Mouse (Mus musculus) C2C12 (cell line): ENCODE data around the gene Zfp764. TPM values are rescaled to one million over a fixed set of nuclear protein-coding genes. Genes with fewer than 3 reads are reported as not detected.
A peak's percentile ranks its signal among the peaks of the same experiment; 100 is the strongest.
"Not testable (repeated sequence)": the region's sequence is repeated elsewhere in the genome, so short reads cannot be mapped to it uniquely, and the experiment has no call there.

Source experiments
- H3K27me3 ChIP-seq: one replicate; pipeline ENCODE4 v1.6.1; 2011; ENCODE audit not compliant: control insufficient read depth, insufficient read depth, insufficient read length
- H3K36me3 ChIP-seq: one replicate; pipeline ENCODE4 v1.6.1; 2011; ENCODE audit not compliant: control insufficient read depth, insufficient read depth
- H3K4me3 ChIP-seq: one replicate; pipeline ENCODE4 v1.5.1; 2011; ENCODE audit warnings: mild to moderate bottlenecking, control low read depth; ENCODE audit not compliant: poor library complexity, insufficient read depth, severe bottlenecking
- H3K79me2 ChIP-seq: one replicate; pipeline ENCODE4 v1.6.1; 2011; ENCODE audit not compliant: control insufficient read depth, insufficient read depth
- H3K79me3 ChIP-seq: one replicate; pipeline ENCODE4 v1.6.1; 2011; ENCODE audit warnings: low read depth, control low read depth
- H3ac ChIP-seq: one replicate; pipeline ENCODE3; 2011; ENCODE audit warnings: low read depth; ENCODE audit not compliant: control insufficient read depth, insufficient read length
- CEBPB ChIP-seq: IDR thresholded peaks from one replicate; pipeline ENCODE4 v1.6.1; 2011; ENCODE audit warnings: low read depth, mild to moderate bottlenecking, control low read depth, moderate library complexity
- CTCF ChIP-seq: IDR thresholded peaks from one replicate; pipeline ENCODE4 v1.5.1; 2011; ENCODE audit not compliant: control insufficient read depth, insufficient read depth, insufficient read length
- FOSL1 ChIP-seq: IDR thresholded peaks from one replicate; pipeline ENCODE4 v1.8.0; 2011; ENCODE audit warnings: mild to moderate bottlenecking, low read length; ENCODE audit not compliant: poor library complexity, insufficient read depth, severe bottlenecking
- MAX ChIP-seq: IDR thresholded peaks from one replicate; pipeline ENCODE4 v1.6.1; 2011; ENCODE audit warnings: mild to moderate bottlenecking, control low read depth
- MYOD1 ChIP-seq: IDR thresholded peaks from one replicate; pipeline ENCODE4 v1.6.1; 2011; ENCODE audit warnings: low read depth; ENCODE audit not compliant: control insufficient read depth, insufficient read length
- MYOG ChIP-seq: IDR thresholded peaks from one replicate; pipeline ENCODE4 v1.6.1; 2011; ENCODE audit not compliant: control insufficient read depth, insufficient read length; ENCODE audit errors: extremely low read depth
- USF1 ChIP-seq: IDR thresholded peaks from one replicate; pipeline ENCODE4 v1.6.1; 2011; ENCODE audit warnings: low read depth, mild to moderate bottlenecking, control low read depth, moderate library complexity
- polyA plus RNA-seq: library from polyadenylated mRNA; unstranded; fragments of >200 nt; fragmentation: generic; extraction: Trizol; gene quantifications from one replicate; pipeline ENCODE4 v1.2.1, GENCODE M21; 2012; ENCODE audit warnings: missing spikeins

The Zfp764 gene
- polyA plus RNA-seq, 1 experiment: 1.9 TPM

DNA sequence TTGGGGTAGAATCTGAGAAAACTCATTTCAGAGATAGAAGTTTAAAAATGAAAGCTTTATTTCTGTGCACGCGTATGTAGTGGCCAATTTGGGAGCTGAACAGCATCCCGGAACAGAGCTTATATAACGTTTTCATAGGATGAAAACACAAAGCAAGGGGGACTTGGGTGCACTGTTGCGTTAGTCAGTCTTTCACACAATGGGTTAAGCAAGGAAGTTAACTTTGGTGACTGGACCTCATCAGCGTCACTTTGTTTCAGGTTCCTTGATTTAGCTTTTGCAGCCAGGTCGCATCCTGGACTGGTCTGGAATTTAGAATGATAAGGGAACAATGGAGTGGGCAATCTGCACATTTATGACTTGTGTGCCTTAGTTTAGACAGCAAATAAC lies 12.7 kb downstream of the Zfp764 start:
- no peak for TF ChIP-seq MYOD1
- TF ChIP-seq FOSL1: no peak
- no peak for TF ChIP-seq MYOG
- no peak for TF ChIP-seq CTCF
- TF ChIP-seq USF1: no peak
- no peak for TF ChIP-seq CEBPB
- no peak for TF ChIP-seq MAX
- no peaks in the 10 kb centered on the region for H3K27me3 ChIP-seq
- H3K79me3 ChIP-seq: no peaks in the 10 kb centered on the region
- H3K79me2 ChIP-seq: no peaks in the 10 kb centered on the region
- peak overlapping the region; percentile 34 for H3K4me3 ChIP-seq
- H3K36me3 ChIP-seq: no peaks in the 10 kb centered on the region
- H3ac ChIP-seq: no peak overlapping the region

DNA sequence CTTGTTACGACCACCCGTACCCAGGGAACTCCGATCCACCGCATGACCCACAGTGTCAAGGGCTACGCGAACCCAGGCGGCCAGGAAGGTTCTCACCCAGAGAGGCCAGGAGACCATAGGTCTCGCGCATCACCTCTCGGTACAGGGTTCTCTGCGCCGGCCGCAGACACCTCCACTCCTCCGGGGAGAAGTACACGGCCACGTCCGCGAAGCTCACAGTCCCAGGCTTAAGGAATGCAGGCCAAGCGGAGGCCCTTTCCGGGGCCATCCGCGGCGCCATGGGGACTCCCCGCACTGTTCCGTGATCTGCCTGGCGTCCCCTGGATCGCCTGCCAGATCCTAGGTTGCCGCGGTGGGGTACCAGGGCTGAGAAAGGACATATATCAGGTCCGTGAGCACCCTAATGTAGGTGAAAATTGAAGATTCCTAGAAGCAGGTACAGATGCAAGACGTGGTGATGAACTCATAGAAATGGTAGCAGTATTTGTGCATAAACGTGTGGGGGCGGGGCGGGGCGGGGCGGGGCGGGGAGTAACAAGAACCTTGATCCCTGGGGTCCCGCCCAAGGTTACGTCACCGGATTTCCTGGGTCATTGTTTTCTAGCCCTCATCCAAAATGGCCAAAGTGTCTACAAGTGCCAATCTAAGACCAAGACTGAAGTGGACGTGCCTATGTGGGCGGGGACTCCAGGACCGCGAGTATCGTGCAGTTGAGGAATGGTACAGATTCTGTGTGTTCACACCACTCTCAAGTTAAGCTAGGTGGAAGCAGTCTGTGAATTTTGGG lies 13.3 kb downstream of the Zfp764 start, which contains the start of gene E430018J23Rik:
Gene E430018J23Rik, minus strand, starts transcription at position 473 of the 787 bp plus-strand sequence.
- TF ChIP-seq MYOD1: no peak
- peak; percentile 42 for TF ChIP-seq MAX
- TF ChIP-seq CEBPB: no peak
- Histone ChIP-seq H3K36me3 (no peaks in the 10 kb centered on the region), H3K79me2 (no peaks in the 10 kb centered on the region), H3K4me3 (peak within 1 kb of the TSS; percentile 34), H3K79me3 (no peaks in the 10 kb centered on the region), H3K27me3 (no peaks in the 10 kb centered on the region), H3ac (peak within 1 kb of the TSS; percentile 68)

DNA sequence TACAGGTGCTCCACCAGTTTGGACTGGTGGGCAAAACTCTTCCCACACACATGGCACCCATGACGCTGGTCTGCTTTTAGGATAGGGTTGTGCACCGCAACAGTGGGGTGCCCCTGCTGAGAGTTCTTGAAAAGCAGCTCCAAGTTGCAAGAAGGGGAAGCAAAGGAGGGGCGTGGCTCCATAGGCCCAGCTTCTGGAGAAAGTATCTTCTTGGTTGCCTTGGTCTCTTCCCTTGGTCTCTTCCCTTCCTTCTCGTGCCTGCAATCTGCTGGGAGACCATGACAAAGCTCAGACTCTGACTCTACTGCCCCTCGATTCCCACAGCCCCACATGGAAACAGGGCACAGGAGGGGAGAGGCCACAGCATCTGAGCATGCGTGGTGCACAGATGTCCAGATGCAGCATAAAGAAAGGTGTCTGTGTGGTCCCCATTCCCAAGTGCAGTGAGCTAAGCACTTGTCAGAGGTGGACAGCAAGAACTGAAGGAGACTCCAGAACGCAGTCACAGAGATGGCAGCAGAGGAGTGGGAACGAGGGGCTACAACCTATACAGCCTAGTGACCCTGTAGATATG lies 14.3 kb downstream of the Zfp764 start:
- no peaks in the 10 kb centered on the region for H3K79me3 ChIP-seq
- no peaks in the 10 kb centered on the region for H3K27me3 ChIP-seq
- H3K4me3 ChIP-seq: no peak overlapping the region
- no peaks in the 10 kb centered on the region for H3K36me3 ChIP-seq
- no peaks in the 10 kb centered on the region for H3K79me2 ChIP-seq
- TF ChIP-seq USF1 (no peak), MAX (no peak)
- H3ac ChIP-seq: no peak overlapping the region

DNA sequence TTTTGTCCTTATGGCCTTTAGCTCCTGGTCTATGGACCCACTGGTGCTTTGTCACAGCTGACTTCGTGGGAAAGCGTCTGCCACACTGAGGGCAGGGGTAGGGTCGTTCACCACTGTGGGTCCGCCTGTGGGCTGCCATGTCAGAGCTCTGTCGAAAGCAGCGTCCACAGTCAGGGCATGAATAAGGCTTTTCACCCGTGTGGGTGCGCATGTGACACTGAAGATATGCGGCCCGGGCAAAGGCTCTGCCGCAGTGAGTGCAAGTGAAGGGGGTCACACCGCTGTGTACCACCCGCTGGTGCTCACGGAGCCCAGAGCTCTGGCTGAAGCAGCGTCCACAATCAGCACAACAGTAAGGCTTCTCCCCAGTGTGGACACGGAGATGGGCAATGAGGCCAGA lies 15.1 kb downstream of the Zfp764 start:
- Histone ChIP-seq H3K27me3 (no peaks in the 10 kb centered on the region), H3K79me3 (no peaks in the 10 kb centered on the region), H3K36me3 (no peaks in the 10 kb centered on the region), H3K4me3 (no peak overlapping the region), H3ac (no peak overlapping the region), H3K79me2 (no peaks in the 10 kb centered on the region)
- TF ChIP-seq USF1 (no peak), MAX (no peak), CEBPB (no peak), CTCF (no peak), FOSL1 (no peak), MYOG (no peak), MYOD1 (no peak)

DNA sequence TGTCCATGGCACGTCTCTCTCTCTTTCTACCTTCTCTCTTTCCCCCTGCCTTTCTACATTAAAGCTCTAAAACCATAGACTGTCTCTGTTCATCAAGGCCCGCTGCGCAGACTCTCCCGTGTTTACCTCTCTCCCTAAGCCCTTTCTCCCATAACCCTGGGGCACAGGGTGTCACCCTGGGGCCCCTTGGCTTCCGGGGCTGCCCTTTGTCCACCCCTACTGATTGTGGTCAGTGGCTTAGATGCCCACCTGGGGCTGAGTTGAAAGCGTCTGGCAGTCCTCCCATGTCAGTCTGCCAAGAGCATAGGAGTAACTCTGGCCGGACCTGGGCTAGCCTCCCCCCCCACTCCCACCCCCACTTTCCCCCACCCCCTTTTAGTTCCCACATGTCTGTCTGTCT lies 16.3 kb downstream of the Zfp764 start:
- Histone ChIP-seq H3K36me3 (no peaks in the 10 kb centered on the region), H3K4me3 (no peak overlapping the region), H3K79me2 (no peaks in the 10 kb centered on the region), H3K27me3 (no peaks in the 10 kb centered on the region), H3ac (no peak overlapping the region), H3K79me3 (no peaks in the 10 kb centered on the region)
- TF ChIP-seq MAX (no peak), CEBPB (no peak), MYOD1 (no peak), USF1 (no peak), MYOG (no peak), CTCF (no peak)

DNA sequence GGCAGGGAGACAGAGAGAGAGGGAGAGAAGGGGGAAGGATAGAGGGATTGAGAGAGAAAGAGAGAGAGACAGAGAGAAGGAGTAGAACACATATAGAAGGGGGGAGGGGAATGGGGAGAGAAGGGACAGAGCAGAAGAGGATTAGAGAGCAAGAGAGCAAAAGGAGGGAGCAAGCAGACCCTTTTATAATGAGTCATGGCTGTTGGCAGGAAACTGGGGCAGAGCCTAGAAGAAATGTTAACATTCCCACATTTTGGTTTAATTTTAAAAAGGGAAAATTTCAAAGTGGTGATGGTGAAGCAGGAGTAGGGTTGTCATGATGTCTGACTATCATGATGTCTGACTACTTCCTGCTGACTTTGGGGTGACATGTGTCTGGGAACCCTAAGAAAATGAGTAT lies 18.4 kb downstream of the Zfp764 start:
- not testable (repeated sequence) for H3ac ChIP-seq, H3K36me3 ChIP-seq, H3K79me3 ChIP-seq, H3K79me2 ChIP-seq, H3K27me3 ChIP-seq, H3K4me3 ChIP-seq

DNA sequence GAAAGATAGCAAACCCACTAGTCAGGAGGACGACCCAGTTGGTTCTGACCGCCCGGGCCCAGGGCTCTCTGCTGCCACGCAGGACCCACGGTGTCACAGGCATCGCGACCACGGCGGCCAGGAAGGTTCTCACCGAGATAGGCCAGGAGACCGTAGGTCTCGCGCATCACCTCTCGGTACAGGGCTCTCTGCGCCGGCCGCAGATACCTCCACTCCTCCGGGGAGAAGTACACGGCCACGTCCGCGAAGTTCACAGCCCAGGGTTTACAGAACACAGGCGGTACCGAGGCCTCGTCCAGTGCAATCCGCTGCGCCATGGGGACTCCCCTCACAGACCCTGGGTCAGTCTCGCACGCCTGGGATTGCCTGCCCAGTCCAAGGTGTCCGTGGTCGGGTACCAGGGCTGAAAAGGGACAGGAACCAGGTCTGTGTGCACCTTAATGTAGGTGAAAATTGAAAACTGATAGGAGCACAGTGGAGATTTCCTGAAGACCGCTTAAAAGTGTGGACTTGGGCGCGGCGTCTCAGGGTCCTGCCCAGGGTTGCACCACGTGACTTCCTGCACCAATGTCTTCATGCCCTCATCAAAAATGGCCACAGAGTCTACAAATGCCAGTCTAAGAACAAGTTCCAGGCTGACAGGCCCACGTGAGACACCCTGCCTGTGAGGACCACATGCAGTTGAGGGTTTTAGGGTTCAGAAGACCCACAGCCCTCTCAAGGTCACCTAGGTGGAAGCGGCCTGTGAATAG lies 19.8 kb downstream of the Zfp764 start, which contains the start of gene 9130019O22Rik:
Gene 9130019O22Rik, minus strand, starts transcription at position 526 of the 752 bp plus-strand sequence.
- TF ChIP-seq CTCF (no peak), FOSL1 (no peak), MYOD1 (no peak), MYOG (no peak), MAX (no peak), USF1 (peak; percentile 63), CEBPB (no peak)
- H3K79me2 ChIP-seq: no peaks in the 10 kb centered on the region

DNA sequence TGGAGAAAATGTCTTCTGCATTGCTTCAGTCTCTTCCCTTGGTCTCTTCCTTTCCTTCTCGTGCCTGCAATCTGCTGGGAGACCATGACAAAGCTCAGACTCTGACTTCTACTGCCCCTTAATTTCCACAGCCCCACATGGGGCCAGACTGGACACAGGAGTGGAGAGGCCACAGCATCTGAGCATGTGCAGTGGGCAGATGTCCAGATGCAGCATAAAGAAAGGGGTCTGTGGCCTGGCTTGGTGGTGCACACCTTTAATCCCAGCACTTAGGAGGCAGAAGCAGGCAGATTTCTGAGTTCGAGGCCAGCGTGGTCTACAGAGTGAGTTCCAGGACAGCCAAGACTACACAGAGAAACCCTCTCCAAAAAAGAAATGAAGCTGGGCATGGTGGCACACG lies 21.1 kb downstream of the Zfp764 start:
- not testable (repeated sequence) for H3K79me3 ChIP-seq, H3K27me3 ChIP-seq, H3K36me3 ChIP-seq, H3ac ChIP-seq, H3K4me3 ChIP-seq, H3K79me2 ChIP-seq

More for the DNA sequence above, 19.8 kb downstream of the Zfp764 start, which contains the start of gene 9130019O22Rik:
- H3K27me3 ChIP-seq: no peaks in the 10 kb centered on the region
- H3K79me3 ChIP-seq: no peaks in the 10 kb centered on the region
- H3ac ChIP-seq: no peak within 1 kb of the TSS
- no peaks in the 10 kb centered on the region for H3K36me3 ChIP-seq
- no peak within 1 kb of the TSS for H3K4me3 ChIP-seq
